Mouse (Mus musculus): ENCODE measurements around the gene Fam107b. TPM values are rescaled to one million over a fixed set of nuclear protein-coding genes. Genes with fewer than 3 reads are reported as not detected.

Gene Fam107b
- polyA plus RNA-seq, 1 experiment from 2014 or later: 41.2 TPM

DNA sequence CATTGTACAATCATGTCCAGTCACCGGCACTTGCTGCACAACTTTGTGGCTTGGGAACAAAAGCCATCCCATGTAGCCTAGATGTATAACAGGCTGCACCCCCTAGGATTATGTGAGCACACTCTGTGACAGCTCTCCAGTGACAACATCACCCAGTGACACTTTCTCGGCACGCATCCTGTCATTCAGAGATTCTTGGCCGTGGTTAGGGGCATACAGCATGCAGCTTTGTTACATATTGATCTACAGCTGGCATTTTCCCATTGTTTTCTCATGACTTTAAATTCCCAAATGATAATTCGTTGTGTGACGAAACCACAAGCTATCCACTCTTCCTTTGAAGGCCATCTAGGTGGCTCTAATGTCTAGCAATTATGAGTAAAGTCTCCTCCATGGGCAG, 58.8 kb downstream of the Fam107b start:
- no peaks in the 10 kb centered on the region for H3K36me3 ChIP-seq (ENCODE audit: insufficient read depth)
- no peak overlapping the region for H3K4me2 ChIP-seq
- H3K9me3 ChIP-seq (ENCODE audit: low read depth, low read length): no peaks in the 10 kb centered on the region
- no peak for TF ChIP-seq CTCF (IDR thresholded peaks at IDR 0.05; ENCODE audit: low read depth)
- DNase-seq (no peak), ATAC-seq (ENCODE audit: insufficient read depth) (no peak)
- no peak overlapping the region for H3K27ac ChIP-seq (ENCODE audit: low read depth)
- WGBS: 83% methylated on average over 6 of the region's 6 CpGs
- no peaks in the 10 kb centered on the region for H3K27me3 ChIP-seq (ENCODE audit: insufficient read depth, low read length)
- no peak overlapping the region for H3K9ac ChIP-seq
- no peak overlapping the region for H3K4me3 ChIP-seq (ENCODE audit: low read depth, low read length)
- H3K4me1 ChIP-seq (ENCODE audit: insufficient read depth): no peaks in the 10 kb centered on the region

DNA sequence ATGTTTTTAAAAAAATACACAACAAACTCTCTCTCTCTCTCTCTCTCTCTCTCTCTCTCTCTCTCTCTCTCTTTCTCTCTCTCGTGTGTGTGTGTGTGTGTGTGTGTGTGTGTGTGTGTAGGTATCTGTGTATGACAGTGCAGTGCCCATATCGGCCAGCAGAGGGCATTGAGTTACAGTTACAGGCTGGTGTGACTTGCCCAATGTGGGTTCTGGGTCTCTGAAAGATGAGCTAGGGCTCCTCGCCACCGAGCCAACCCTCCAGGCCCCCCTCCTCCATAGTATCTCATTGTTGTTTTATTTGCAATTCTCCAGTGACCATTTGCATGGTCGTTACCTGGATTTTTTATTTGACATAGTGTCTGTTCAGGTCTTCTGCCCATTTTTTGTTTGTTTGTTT, 59.5 kb downstream of the Fam107b start:
- no peak for DNase-seq
- WGBS: 95% methylated on average over 5 of the region's 5 CpGs

DNA sequence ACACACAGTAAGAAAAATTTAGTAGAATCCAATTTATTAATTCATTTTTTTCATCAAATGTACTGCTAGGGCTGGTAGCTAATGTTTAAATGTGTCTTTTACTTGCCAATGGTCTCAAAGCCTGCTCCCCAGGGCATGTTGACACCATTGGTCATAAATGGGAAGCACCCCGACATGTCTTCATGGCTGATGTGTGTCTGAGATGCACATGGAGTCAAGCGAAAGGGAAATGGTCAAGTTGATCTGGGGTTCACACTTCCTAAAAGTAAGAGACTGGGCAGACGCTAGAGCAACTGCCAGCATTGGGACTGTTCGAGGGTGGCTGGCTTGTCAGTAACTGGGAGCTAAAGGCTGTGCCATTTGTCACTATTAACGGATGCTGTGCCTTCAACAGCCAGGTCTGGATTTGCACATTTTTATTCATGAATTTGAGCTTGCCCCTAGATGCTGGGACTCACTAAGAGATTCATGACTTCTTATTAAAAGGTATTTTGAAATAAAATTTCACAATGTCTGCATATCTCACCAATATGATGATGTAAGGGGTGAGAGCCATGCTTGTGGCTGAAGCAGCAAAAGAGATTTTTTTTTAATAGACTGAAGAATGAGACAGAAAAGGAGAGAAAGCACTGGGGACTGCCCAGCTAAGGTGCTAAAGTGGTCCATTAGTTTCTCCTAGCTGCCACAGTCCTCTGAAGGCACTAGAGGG, 60.6 kb downstream of the Fam107b start:
- no peak overlapping the region for H3K9ac ChIP-seq
- no peak overlapping the region for H3K27ac ChIP-seq (ENCODE audit: low read depth)
- DNase-seq (no peak), ATAC-seq (ENCODE audit: insufficient read depth) (no peak)
- H3K27me3 ChIP-seq (ENCODE audit: insufficient read depth, low read length): no peaks in the 10 kb centered on the region
- H3K4me3 ChIP-seq (ENCODE audit: low read depth, low read length): no peak overlapping the region
- no peak overlapping the region for H3K4me2 ChIP-seq
- WGBS: 73% methylated on average over 5 of the region's 5 CpGs
- TF ChIP-seq CTCF (IDR thresholded peaks at IDR 0.05; ENCODE audit: low read depth): no peak
- no peaks in the 10 kb centered on the region for H3K36me3 ChIP-seq (ENCODE audit: insufficient read depth)
- H3K9me3 ChIP-seq (ENCODE audit: low read depth, low read length): no peaks in the 10 kb centered on the region
- H3K4me1 ChIP-seq (ENCODE audit: insufficient read depth): no peaks in the 10 kb centered on the region

More for the DNA sequence above, 59.5 kb downstream of the Fam107b start:
- Histone ChIP-seq H3K9me3 (ENCODE audit: low read depth, low read length) (no peaks in the 10 kb centered on the region), H3K9ac (no peak overlapping the region), H3K27me3 (ENCODE audit: insufficient read depth, low read length) (no peaks in the 10 kb centered on the region), H3K4me2 (no peak overlapping the region), H3K36me3 (ENCODE audit: insufficient read depth) (no peaks in the 10 kb centered on the region), H3K27ac (ENCODE audit: low read depth) (no peak overlapping the region), H3K4me1 (ENCODE audit: insufficient read depth) (no peaks in the 10 kb centered on the region), H3K4me3 (ENCODE audit: low read depth, low read length) (no peak overlapping the region)
- no peak for ATAC-seq (ENCODE audit: insufficient read depth)
- TF ChIP-seq CTCF (IDR thresholded peaks at IDR 0.05; ENCODE audit: low read depth): peak; percentile 42

DNA sequence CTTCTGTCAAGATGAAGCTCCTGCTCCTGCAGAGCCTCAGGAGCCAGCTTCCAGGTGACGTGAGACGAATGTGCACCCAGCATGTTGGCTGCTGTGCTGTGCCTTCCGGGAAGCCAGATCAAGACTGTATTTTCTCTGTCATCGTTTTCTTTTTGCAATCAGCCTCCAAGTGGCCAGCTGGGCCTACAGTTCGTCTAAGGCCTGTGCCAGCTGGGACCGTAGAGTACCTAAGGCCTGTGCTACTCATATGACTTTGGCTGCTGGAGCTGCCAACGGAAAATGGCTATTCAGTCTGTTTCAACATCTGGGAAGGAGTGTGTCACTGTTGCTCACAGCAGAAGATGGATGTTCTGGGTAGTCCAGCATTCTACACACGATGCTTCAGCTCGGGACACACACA, 62.8 kb downstream of the Fam107b start:
- Histone ChIP-seq H3K4me1 (ENCODE audit: insufficient read depth) (no peaks in the 10 kb centered on the region), H3K27me3 (ENCODE audit: insufficient read depth, low read length) (no peaks in the 10 kb centered on the region), H3K9ac (no peak overlapping the region), H3K36me3 (ENCODE audit: insufficient read depth) (no peaks in the 10 kb centered on the region), H3K27ac (ENCODE audit: low read depth) (no peak overlapping the region), H3K9me3 (ENCODE audit: low read depth, low read length) (no peaks in the 10 kb centered on the region), H3K4me2 (no peak overlapping the region), H3K4me3 (ENCODE audit: low read depth, low read length) (no peak overlapping the region)
- no peak for ATAC-seq (ENCODE audit: insufficient read depth)
- 52% methylated on average over 9 of the region's 9 CpGs for whole genome bisulfite sequencing
- TF ChIP-seq CTCF (IDR thresholded peaks at IDR 0.05; ENCODE audit: low read depth): no peak
- no peak for DNase-seq

DNA sequence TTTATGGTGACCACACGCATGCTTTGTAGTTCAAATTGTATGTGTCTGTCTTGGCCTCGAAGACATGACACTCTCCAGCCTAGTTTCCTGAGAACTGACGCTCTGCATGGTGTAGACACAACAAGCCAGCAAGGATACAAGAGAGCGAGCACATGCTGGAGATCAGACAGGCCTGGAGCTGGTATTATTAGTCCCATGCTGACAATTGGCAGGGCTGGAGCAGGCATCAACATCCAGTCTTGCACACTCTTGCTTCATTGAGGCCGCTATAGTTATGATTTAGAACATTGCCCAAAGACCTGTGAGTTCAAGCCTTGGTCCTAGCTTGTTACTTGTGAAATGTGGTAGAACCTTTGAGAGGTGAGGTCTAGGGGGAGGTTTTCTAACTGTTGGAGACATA, 66.5 kb downstream of the Fam107b start:
- ATAC-seq (ENCODE audit: insufficient read depth) (no peak), DNase-seq (no peak)
- H3K4me3 ChIP-seq (ENCODE audit: low read depth, low read length): no peak overlapping the region
- WGBS: 81% methylated on average over 5 of the region's 5 CpGs
- no peaks in the 10 kb centered on the region for H3K9me3 ChIP-seq (ENCODE audit: low read depth, low read length)
- no peaks in the 10 kb centered on the region for H3K36me3 ChIP-seq (ENCODE audit: insufficient read depth)
- no peak overlapping the region for H3K27ac ChIP-seq (ENCODE audit: low read depth)
- no peak overlapping the region for H3K4me2 ChIP-seq
- H3K27me3 ChIP-seq (ENCODE audit: insufficient read depth, low read length): no peaks in the 10 kb centered on the region
- no peaks in the 10 kb centered on the region for H3K4me1 ChIP-seq (ENCODE audit: insufficient read depth)
- no peak overlapping the region for H3K9ac ChIP-seq
- no peak for TF ChIP-seq CTCF (IDR thresholded peaks at IDR 0.05; ENCODE audit: low read depth)

DNA sequence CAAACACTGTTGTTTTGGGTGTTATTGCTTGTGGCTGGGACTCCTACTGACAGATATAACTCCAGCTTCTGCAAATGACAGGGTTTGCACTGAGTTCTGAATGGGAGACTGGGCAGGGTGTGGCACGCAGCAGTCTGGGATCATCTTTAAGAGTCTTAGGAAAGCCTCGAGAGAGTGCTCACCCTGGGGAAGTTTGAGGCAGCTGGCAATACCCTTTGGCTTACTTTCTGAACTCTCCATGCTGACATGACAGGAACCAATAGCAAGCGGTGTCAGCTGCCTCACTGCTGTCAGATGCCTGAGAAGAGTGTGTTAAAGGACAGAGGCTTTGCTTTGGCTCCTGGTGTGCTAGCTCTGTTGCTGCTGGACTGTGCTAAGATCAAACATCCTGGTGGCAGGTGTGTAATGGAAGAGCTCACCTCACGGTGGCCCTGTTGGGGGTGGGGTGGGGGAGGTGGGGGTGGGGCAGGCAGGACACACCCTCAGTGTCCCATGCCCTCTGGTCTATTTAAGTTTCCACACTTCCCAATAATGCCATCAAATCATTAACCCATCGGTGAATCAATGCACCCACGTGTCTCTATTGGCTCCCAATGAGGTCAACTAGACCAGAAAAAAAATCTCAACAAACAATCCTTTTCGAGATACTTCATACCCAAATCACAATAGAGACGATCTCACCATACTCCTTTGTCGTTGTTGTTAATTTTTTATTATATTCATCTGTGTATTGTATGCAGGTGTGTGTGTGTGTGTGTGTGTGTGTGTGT, 70.9 kb downstream of the Fam107b start:
- Histone ChIP-seq H3K27me3 (ENCODE audit: insufficient read depth, low read length) (no peaks in the 10 kb centered on the region), H3K36me3 (ENCODE audit: insufficient read depth) (no peaks in the 10 kb centered on the region), H3K4me1 (ENCODE audit: insufficient read depth) (no peaks in the 10 kb centered on the region), H3K4me3 (ENCODE audit: low read depth, low read length) (no peak overlapping the region), H3K4me2 (no peak overlapping the region), H3K9me3 (ENCODE audit: low read depth, low read length) (no peaks in the 10 kb centered on the region), H3K27ac (ENCODE audit: low read depth) (no peak overlapping the region), H3K9ac (no peak overlapping the region)
- DNase-seq: no peak
- 65% methylated on average over 9 of the region's 9 CpGs for WGBS
- no peak for ATAC-seq (ENCODE audit: insufficient read depth)
- TF ChIP-seq CTCF (IDR thresholded peaks at IDR 0.05; ENCODE audit: low read depth): no peak

DNA sequence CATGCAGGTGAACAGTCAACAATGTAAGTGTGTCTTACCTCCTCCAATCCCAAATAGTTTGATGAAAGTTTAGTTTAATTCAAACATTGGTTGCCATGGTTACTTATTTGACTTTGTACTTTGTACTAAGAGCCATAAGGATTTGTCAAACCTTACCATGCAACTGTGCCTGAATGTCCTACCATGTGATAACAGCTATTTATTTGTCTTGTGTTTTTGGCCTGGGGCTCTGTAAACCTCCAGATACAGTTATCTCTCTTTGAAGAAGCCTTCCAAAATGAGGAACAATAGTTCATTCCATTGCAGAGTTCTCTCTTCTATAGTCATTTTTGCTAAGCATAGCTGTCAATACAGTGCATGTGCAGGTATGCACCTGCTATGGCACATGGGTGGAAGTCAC, 72.7 kb downstream of the Fam107b start:
- no peak for TF ChIP-seq CTCF (IDR thresholded peaks at IDR 0.05; ENCODE audit: low read depth)
- Histone ChIP-seq H3K27ac (ENCODE audit: low read depth) (no peak overlapping the region), H3K36me3 (ENCODE audit: insufficient read depth) (no peaks in the 10 kb centered on the region), H3K4me2 (no peak overlapping the region), H3K27me3 (ENCODE audit: insufficient read depth, low read length) (no peaks in the 10 kb centered on the region), H3K9ac (no peak overlapping the region), H3K9me3 (ENCODE audit: low read depth, low read length) (no peaks in the 10 kb centered on the region), H3K4me1 (ENCODE audit: insufficient read depth) (no peaks in the 10 kb centered on the region), H3K4me3 (ENCODE audit: low read depth, low read length) (no peak overlapping the region)
- no peak for ATAC-seq (ENCODE audit: insufficient read depth)
- DNase-seq: no peak

Measured in lung, embryonic 14.5 days (tissue).